Mouse (Mus musculus): ENCODE measurements around the gene Ralgps2.

Ralgps2 gene

GRCm38 (mm10) chr1:156838177-156838576 lies 101.2 kb downstream of the Ralgps2 start, which contains the start of gene Angptl1:
TSS of gene Angptl1 (plus strand) at chr1:156838562.
- in situ Hi-C loops (cut with MboI, MseI) = no loop called here

DNA sequence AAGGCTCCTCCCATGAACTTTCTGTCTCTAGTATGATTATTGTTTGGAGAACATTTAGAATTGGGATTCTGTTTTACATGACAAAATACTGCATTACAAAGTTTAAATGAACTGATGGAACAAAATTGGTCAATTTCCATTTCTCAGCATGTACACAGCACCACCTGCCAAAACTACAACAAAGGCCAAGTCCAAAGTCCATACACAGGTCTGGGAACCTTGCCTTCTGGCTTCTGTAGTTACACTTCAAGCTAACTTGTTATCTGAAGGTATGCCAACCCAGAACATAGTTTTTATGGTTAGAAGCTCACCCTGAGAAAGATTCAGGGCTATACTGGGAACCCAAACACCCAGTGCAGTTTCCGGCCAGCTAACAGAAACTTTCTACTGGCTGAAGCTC lies 120.2 kb downstream of the Ralgps2 start:
- in situ Hi-C loops (cut with MboI, MseI) = no loop called here

DNA sequence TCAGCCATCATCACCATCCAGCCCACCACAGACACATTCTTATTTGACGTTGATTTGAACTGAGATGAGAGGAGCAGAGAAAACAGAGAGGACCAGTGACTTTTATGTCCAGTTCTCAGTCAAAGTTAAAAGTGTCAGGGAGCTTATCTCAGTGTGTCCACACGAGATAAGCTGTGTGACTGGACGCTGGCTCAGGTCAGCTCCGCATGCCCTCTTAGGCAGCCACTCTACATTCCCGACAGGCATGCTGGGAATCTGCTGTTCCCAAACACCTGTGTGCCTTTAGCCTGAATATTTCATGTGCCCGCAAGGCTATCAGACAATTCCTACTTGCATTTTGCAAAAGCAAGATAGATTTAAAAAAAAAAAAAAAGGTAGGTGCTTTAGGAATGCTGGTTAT lies 125.9 kb downstream of the Ralgps2 start:
- in situ Hi-C loops (cut with MboI, MseI) = no loop called here

GRCm38 (mm10) chr1:156812716-156813115 lies 126.7 kb downstream of the Ralgps2 start:
- in situ Hi-C loops (cut with MboI, MseI) = no loop called here

DNA sequence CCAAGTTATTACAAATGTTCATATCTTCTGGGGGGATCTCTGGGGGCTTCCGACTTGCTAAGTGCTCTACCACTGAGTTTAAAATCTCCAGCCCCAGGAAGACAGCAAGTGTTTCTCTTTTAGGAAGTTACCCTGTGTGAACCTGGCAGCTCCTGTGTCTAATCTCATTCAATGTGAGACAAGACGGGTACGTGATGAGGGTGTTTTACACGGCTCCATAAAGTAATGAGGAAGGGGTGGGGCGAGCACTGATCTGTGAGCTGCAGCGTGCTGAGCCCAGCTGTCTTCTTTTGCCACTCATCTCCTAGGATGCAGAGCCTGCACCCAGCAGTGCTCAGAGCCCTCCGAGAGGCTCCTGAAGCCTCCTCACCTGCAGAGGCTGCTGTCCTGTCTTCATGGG lies 127.5 kb downstream of the Ralgps2 start:
- in situ Hi-C loops (cut with MboI, MseI) = no loop called here

- in situ Hi-C loops (cut with MboI, MseI) = no loop called here
These were observed 131.1 kb downstream of the Ralgps2 start for GRCm38 (mm10) chr1:156808332-156808731.

DNA sequence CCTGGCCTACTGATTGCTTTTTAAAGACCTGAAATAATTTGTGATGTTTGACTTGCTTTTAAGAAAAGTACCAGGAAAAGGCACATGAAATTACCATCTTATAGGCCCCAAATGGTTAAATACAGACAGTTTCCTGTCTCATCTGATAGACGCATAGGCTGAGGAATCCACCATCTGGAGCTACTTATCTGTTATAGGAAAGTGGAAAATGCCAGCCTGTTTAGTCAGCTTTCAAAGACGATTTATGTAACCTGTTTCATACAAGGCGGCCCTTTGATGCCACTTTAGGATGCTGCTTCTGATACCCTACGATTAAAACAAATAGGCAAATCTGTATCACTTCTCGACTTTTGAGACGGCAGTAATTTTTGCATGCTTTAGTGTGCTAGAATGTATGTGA lies 138.2 kb downstream of the Ralgps2 start:
- in situ Hi-C loops (cut with MboI, MseI) = no loop called here

GRCm38 (mm10) chr1:156796251-156796650 lies 143.2 kb downstream of the Ralgps2 start:
- in situ Hi-C loops (cut with MboI, MseI) = loop anchor here (5.0 kb wide), 1 partner anchor 71 kb away; no protein-coding TSS in a partner anchor

- in situ Hi-C loops (cut with MboI, MseI) = loop anchor here (5.0 kb wide), 2 partner anchors 37 to 48 kb away; no protein-coding TSS in a partner anchor
These were observed 149.5 kb downstream of the Ralgps2 start for GRCm38 (mm10) chr1:156789844-156790490.

GRCm38 (mm10) chr1:156787164-156787863 lies 152.1 kb downstream of the Ralgps2 start:
- in situ Hi-C loops (cut with MboI, MseI) = loop anchor here (5.0 kb wide), 1 partner anchor 40 kb away; no protein-coding TSS in a partner anchor

GRCm38 (mm10) chr1:156786074-156786473 lies 153.4 kb downstream of the Ralgps2 start:
- in situ Hi-C loops (cut with MboI, MseI) = loop anchor here (5.0 kb wide), 1 partner anchor 41 kb away; no protein-coding TSS in a partner anchor

DNA sequence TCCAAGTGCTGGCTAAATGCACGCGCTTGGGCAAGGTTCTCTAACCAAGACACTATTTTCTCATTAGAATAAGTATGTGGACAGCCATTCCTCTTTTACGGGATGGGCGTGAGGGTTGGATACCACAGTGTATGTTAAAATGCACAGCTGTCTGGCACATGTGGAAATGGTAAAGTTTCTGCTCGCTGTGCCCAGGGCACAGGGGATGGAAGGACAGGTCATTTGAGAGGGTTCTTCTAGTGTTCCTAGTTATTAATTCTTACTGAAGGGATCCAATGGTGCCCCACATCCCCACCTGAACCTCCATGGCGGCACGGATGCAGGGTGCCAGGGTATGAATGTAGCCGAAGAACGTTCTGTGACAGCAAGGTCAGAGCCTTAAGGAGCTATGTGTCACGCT lies 154.5 kb downstream of the Ralgps2 start:
- in situ Hi-C loops (cut with MboI, MseI) = loop anchor here (5.0 kb wide), 1 partner anchor 42 kb away; no protein-coding TSS in a partner anchor

GRCm38 (mm10) chr1:156784116-156784515 lies 155.3 kb downstream of the Ralgps2 start:
- in situ Hi-C loops (cut with MboI, MseI) = no loop called here

DNA sequence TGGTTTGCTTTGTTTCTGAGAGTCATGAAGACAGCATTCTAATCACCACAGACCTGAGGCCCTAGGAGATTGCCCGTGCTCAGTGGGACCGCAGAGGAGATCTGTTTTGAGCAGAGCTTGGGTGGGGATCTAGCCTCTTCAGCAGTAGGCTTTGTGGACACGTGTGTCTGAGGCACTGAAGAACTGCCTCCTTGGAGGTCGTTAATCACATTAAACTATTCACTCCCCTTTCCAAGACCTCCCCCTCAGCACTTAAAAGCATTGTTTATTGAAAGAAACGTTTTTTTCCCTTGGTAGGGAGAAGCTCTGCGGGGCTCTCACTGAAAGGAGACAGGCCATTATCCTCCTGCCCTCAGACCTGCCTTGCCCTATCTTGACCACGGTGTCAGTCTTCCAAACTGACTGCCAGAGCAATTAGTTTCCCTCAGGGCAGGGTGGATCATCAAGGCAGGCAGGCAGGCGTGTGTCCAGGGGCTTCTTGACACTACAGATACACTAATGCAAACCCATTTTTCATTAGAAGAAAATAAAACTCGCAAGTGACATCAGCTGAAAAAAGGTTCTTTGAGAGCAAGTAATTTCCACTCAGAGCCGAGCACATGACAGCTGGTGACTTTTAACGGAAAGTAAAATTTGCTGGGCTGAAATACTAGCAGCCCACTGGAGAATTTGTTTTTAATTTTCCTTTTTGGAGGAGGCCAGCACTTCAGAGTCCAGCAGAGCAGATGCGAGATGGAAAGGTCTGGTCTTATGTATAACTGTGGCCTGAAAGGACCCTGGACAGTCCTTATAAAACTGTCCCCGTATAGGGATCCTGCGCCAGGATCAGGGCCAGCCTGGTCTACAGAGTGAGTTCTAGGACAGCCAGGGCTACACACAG lies 157.2 kb downstream of the Ralgps2 start:
- in situ Hi-C loops (cut with MboI, MseI) = no loop called here

- in situ Hi-C loops (cut with MboI, MseI) = no loop called here
These were observed 158.2 kb downstream of the Ralgps2 start for GRCm38 (mm10) chr1:156781076-156781741.

GRCm38 (mm10) chr1:156780234-156781005 lies 159.0 kb downstream of the Ralgps2 start:
- in situ Hi-C loops (cut with MboI, MseI) = no loop called here

- in situ Hi-C loops (cut with MboI, MseI) = no loop called here
These were observed 159.8 kb downstream of the Ralgps2 start for GRCm38 (mm10) chr1:156779595-156779994.

DNA sequence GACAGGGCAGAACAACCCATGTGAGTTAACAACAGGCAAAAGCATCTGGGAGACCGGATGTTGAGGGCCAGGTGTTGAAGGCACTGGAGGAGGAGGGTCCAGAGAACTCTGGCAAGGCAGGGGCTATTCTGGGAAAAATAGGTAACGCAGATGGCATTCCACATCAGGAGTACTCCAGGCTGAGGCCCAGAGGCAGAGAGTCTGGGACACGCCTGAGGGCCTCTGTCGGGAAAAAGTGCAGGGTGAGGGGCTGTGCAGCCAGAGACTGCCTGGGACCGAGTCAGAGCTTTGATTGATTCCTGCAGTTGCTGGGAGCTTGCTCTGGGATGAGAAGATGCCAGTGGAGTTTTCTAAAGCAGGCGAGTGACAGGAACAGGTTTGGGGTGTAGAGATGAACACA lies 160.4 kb downstream of the Ralgps2 start:
- in situ Hi-C loops (cut with MboI, MseI) = no loop called here

DNA sequence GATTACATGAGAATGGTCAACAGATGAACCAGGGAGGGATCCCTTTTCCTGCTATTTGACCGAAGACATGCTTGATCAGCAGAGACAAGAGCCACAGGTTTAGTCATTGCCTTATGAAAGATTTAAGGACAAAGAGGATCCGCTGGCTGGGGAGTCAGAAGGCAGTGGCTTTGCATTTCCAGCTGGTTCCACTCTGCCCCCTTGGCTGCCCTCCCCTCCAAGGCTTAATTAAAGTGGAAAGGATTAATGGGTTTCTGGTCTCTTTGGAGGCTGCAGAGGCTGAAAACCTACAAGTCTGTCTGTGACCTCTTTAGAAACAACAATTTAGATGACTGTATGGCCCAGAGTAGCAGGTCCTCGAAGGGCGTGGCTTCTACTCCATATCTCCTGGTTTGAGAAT lies 161.5 kb downstream of the Ralgps2 start:
- in situ Hi-C loops (cut with MboI, MseI) = no loop called here

- in situ Hi-C loops (cut with MboI, MseI) = no loop called here
These were observed 163.4 kb downstream of the Ralgps2 start for GRCm38 (mm10) chr1:156775983-156776382.

- in situ Hi-C loops (cut with MboI, MseI) = no loop called here
These were observed 164.2 kb downstream of the Ralgps2 start for GRCm38 (mm10) chr1:156775190-156775589.

Data from T-helper 2 cell (primary cell).